Mouse (Mus musculus) lung, embryonic 14.5 days (tissue): ENCODE data around the gene Klk1b26. TPM values are rescaled to one million over a fixed set of nuclear protein-coding genes. Genes with fewer than 3 reads are reported as not detected.
"Not testable (repeated sequence)": the region's sequence is repeated elsewhere in the genome, so short reads cannot be mapped to it uniquely, and the experiment has no call there.

Experiments used
- ATAC-seq: fragments of 200-750 bp; cut with Nextera tagmentation; 2 replicates; pipeline ENCODE4 v1.8.0; 2017; ENCODE audit warnings: mild to moderate bottlenecking, moderate TSS enrichment, moderate library complexity; ENCODE audit not compliant: insufficient read depth
- DNase-seq: peaks from one replicate; pipeline ENCODE4 v3.0.0-alpha.2; 2015
- H3K27ac ChIP-seq: fragments of 300-500 bp; sonication (generic); 2 replicates; pipeline ENCODE4 v1.5.1; 2014; ENCODE audit warnings: low read depth, mild to moderate bottlenecking, moderate library complexity
- H3K27me3 ChIP-seq: fragments of 300-500 bp; sonication (generic); 2 replicates; pipeline ENCODE4 v1.6.1; 2014; ENCODE audit warnings: low read length, control low read depth; ENCODE audit not compliant: insufficient read depth
- H3K36me3 ChIP-seq: fragments of 300-500 bp; sonication (generic); 2 replicates; pipeline ENCODE4 v1.6.1; 2014; ENCODE audit warnings: control low read depth; ENCODE audit not compliant: insufficient read depth
- H3K4me1 ChIP-seq: fragments of 300-500 bp; sonication (generic); 2 replicates; pipeline ENCODE4 v1.6.1; 2014; ENCODE audit warnings: antibody characterized with exemption, control low read depth; ENCODE audit not compliant: insufficient read depth
- H3K4me2 ChIP-seq: fragments of 300-500 bp; sonication (generic); 2 replicates; pipeline ENCODE4 v1.6.1; 2014; ENCODE audit warnings: mild to moderate bottlenecking
- H3K4me3 ChIP-seq: fragments of 300-500 bp; sonication (generic); 2 replicates; pipeline ENCODE4 v1.5.1; 2014; ENCODE audit warnings: low read depth, low read length
- H3K9ac ChIP-seq: fragments of 300-500 bp; sonication (generic); 2 replicates; pipeline ENCODE4 v1.6.1; 2014
- H3K9me3 ChIP-seq: fragments of 300-500 bp; sonication (generic); 2 replicates; pipeline ENCODE4 v1.6.1; 2016; ENCODE audit warnings: low read depth, low read length, control low read depth
- CTCF ChIP-seq: IDR thresholded peaks from 2 replicates; pipeline ENCODE4 v1.5.1; 2016; ENCODE audit warnings: antibody characterized with exemption, low read depth
- WGBS: fragments of 180-500 bp; shearing (Covaris S2); extraction: QIAGEN DNeasy Blood & Tissue Kit; methylation state at CpG from one replicate; pipeline ENCODE4 v1.1.7; 2014; 5-methylcytosine and 5-hydroxymethylcytosine counted together
- polyA plus RNA-seq: library from polyadenylated mRNA; unstranded; fragments of >200 nt; fragmentation: Nextera tagmentation; extraction: Ambion mirVana; gene quantifications from 2 replicates; pipeline ENCODE4 v1.2.1, GENCODE M21; 2014

Klk1b26 gene
- not detected in 2 replicates for polyA plus RNA-seq

GRCm38 (mm10) chr7:44011868-44012267, at the start of gene Klk1b26:
Gene Klk1b26, plus strand, starts transcription at chr7:44012168.
- not testable (repeated sequence) for H3K4me2 ChIP-seq, ATAC-seq, H3K4me3 ChIP-seq, H3K9ac ChIP-seq, H3K4me1 ChIP-seq, DNase-seq, H3K27ac ChIP-seq, H3K27me3 ChIP-seq, H3K9me3 ChIP-seq, H3K36me3 ChIP-seq

- H3K27ac ChIP-seq: no peak within 1 kb of the TSS
- H3K4me1 ChIP-seq: no peaks in the 10 kb centered on the region
- ATAC-seq (no peak), DNase-seq (no peak)
- WGBS: 59% methylated on average over 3 of the region's 3 CpGs
- H3K27me3 ChIP-seq: no peaks in the 10 kb centered on the region
- no peak for TF ChIP-seq CTCF
- no peaks in the 10 kb centered on the region for H3K9me3 ChIP-seq
- no peak within 1 kb of the TSS for H3K4me2 ChIP-seq
- H3K4me3 ChIP-seq: no peak within 1 kb of the TSS
- no peak within 1 kb of the TSS for H3K9ac ChIP-seq
- H3K36me3 ChIP-seq: no peaks in the 10 kb centered on the region
Observed at GRCm38 (mm10) chr7:43966451-43966850, 45.5 kb upstream of the Klk1b26 start, which contains the start of gene Klk1b1. Gene Klk1b1, plus strand, starts transcription at chr7:43966751.

GRCm38 (mm10) chr7:43967058-43967457, 44.9 kb upstream of the Klk1b26 start:
- TF ChIP-seq CTCF: no peak
- no peak for ATAC-seq
- WGBS: 75% methylated on average over 3 of the region's 3 CpGs

DNA sequence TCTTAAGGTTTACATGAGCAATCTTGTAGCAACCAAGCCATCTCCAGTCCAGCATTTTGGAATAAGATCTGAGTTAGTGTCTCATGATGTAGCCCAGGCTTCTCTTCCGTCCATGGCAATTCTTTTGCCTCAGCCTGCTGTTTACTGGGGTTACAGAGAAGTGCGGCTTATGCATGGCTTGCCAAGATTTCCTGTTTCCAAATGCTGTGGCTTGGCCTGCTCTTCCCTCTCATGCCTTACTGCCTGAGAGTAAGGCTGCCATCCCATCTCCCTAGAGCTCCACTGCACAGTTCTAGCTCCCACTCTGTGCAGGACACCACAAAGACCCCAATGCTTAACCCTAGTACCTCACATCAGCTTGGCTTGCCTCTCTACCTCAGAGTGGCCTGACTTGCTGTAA, 44.4 kb upstream of the Klk1b26 start:
- no peaks in the 10 kb centered on the region for H3K4me1 ChIP-seq

More at GRCm38 (mm10) chr7:43967058-43967457, 44.9 kb upstream of the Klk1b26 start:
- Histone ChIP-seq H3K4me1 (no peaks in the 10 kb centered on the region), H3K27me3 (no peaks in the 10 kb centered on the region), H3K9ac (no peak overlapping the region), H3K4me2 (no peak overlapping the region), H3K9me3 (no peaks in the 10 kb centered on the region), H3K36me3 (no peaks in the 10 kb centered on the region), H3K27ac (no peak overlapping the region), H3K4me3 (no peak overlapping the region)
- DNase-seq: no peak

GRCm38 (mm10) chr7:43975761-43976160, 36.2 kb upstream of the Klk1b26 start, which contains the start of gene Klk1b9:
Gene Klk1b9, plus strand, starts transcription at chr7:43976061.
- WGBS: 68% methylated on average over 1 of the region's 1 CpGs
- not testable (repeated sequence) for H3K9ac ChIP-seq, H3K27ac ChIP-seq, H3K4me2 ChIP-seq, H3K36me3 ChIP-seq, H3K4me3 ChIP-seq, H3K9me3 ChIP-seq, ATAC-seq, DNase-seq, H3K27me3 ChIP-seq, H3K4me1 ChIP-seq

More for the DNA sequence above, 44.4 kb upstream of the Klk1b26 start:
- no peak overlapping the region for H3K9ac ChIP-seq
- no peaks in the 10 kb centered on the region for H3K27me3 ChIP-seq
- DNase-seq (no peak), ATAC-seq (no peak)
- H3K4me3 ChIP-seq: no peak overlapping the region
- 82% methylated on average over 2 of the region's 2 CpGs for WGBS
- no peak overlapping the region for H3K4me2 ChIP-seq
- no peak overlapping the region for H3K27ac ChIP-seq
- no peaks in the 10 kb centered on the region for H3K9me3 ChIP-seq
- H3K36me3 ChIP-seq: no peaks in the 10 kb centered on the region
- no peak for TF ChIP-seq CTCF

GRCm38 (mm10) chr7:43985657-43986056, 26.3 kb upstream of the Klk1b26 start:
- Histone ChIP-seq H3K27me3 (no peaks in the 10 kb centered on the region), H3K9me3 (no peaks in the 10 kb centered on the region), H3K4me2 (no peak overlapping the region), H3K27ac (no peak overlapping the region), H3K36me3 (no peaks in the 10 kb centered on the region), H3K4me3 (no peak overlapping the region), H3K9ac (no peak overlapping the region), H3K4me1 (no peaks in the 10 kb centered on the region)
- DNase-seq (no peak), ATAC-seq (no peak)
- TF ChIP-seq CTCF: no peak

DNA sequence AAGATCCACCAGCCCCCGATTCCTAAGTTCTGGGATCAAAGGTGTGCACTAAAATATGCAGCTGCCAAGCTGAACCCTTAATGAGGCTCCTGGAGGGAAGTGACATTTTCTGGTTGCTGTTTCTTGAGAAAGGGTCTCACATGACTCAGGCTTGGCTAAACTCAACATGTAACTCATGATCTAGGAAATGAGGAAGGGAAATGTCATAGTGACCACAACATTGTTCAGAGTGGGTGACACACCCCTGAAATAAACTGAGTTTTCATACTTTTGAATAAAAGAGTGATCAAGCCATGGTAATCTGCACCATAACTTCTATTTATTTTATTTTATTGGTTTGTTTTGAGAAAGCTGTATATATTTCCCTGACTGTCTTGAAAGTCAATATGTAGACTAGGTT, 17.1 kb upstream of the Klk1b26 start:
- H3K9ac ChIP-seq: not testable (repeated sequence)
- 57% methylated on average over 1 of the region's 1 CpGs for WGBS

DNA sequence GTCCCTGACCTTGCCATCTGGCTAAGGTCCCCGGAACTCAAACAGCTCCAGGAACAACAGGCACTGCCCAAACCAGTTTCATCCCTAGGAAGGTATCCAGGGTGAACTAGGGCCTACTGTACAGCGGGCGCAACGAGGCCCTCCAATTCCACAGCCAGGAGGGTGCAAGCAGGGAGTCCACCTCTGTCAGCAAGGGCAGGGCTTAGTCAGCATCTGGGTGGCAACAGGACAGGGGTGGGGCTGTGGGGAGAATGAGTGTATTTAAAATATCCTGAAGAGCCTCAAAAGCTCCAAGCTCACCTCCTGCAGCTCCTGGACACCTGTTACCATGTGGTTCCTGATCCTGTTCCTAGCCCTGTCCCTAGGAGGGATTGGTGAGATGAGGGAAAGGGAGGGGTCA, 16.4 kb upstream of the Klk1b26 start, which contains the start of gene Klk1b11:
TSS of gene Klk1b11 (plus strand) at position 301 of the 400 bp plus-strand sequence.
- H3K9me3 ChIP-seq, ATAC-seq, H3K9ac ChIP-seq, H3K4me1 ChIP-seq, H3K27ac ChIP-seq, H3K27me3 ChIP-seq, H3K4me2 ChIP-seq, DNase-seq, H3K4me3 ChIP-seq, H3K36me3 ChIP-seq: not testable (repeated sequence)
- 74% methylated on average over 4 of the region's 4 CpGs for WGBS

More for the DNA sequence above, 17.1 kb upstream of the Klk1b26 start:
- H3K27me3 ChIP-seq, H3K36me3 ChIP-seq, H3K4me3 ChIP-seq, ATAC-seq, H3K9me3 ChIP-seq, H3K27ac ChIP-seq, H3K4me2 ChIP-seq, H3K4me1 ChIP-seq, DNase-seq: not testable (repeated sequence)
